Mouse (Mus musculus) intestine, embryonic 16.5 days (tissue): ENCODE results near the gene Trim69. TPM values are rescaled to one million over a fixed set of nuclear protein-coding genes. Genes with fewer than 3 reads are reported as not detected.
A peak's percentile ranks its signal among the peaks of the same experiment; 100 is the strongest.

Experiments
- ATAC-seq: fragments of 200-750 bp; cut with Nextera tagmentation; 2 replicates; pipeline ENCODE4 v1.8.0; 2017; ENCODE audit warnings: moderate TSS enrichment, moderate library complexity
- H3K27ac ChIP-seq: fragments of 300-500 bp; sonication (generic); 2 replicates; pipeline ENCODE4 v1.5.1; 2014; ENCODE audit warnings: mild to moderate bottlenecking, low read length
- H3K27me3 ChIP-seq: fragments of 300-500 bp; sonication (generic); replicated peaks from 2 replicates; pipeline ENCODE4 v1.6.1; 2014; ENCODE audit warnings: low read length, control low read depth, mixed read lengths; ENCODE audit not compliant: control insufficient read depth, insufficient read depth
- H3K36me3 ChIP-seq: fragments of 300-500 bp; sonication (generic); 2 replicates; pipeline ENCODE4 v1.6.1; 2014; ENCODE audit warnings: low read length, control low read depth; ENCODE audit not compliant: control insufficient read depth, insufficient read depth
- H3K4me1 ChIP-seq: fragments of 300-500 bp; sonication (generic); 2 replicates; pipeline ENCODE4 v1.6.1; 2014; ENCODE audit warnings: low read length, control low read depth, mixed read lengths; ENCODE audit not compliant: control insufficient read depth, insufficient read depth
- H3K4me2 ChIP-seq: fragments of 300-500 bp; sonication (generic); 2 replicates; pipeline ENCODE4 v1.6.1; 2014; ENCODE audit warnings: low read depth, low read length, control low read depth
- H3K4me3 ChIP-seq: fragments of 300-500 bp; sonication (generic); 2 replicates; pipeline ENCODE4 v1.5.1; 2014; ENCODE audit warnings: mild to moderate bottlenecking, low read length
- H3K9ac ChIP-seq: fragments of 300-500 bp; sonication (generic); 2 replicates; pipeline ENCODE4 v1.6.1; 2014; ENCODE audit warnings: low read depth, low read length
- H3K9me3 ChIP-seq: fragments of 300-500 bp; sonication (generic); 2 replicates; pipeline ENCODE4 v1.6.1; 2016; ENCODE audit warnings: low read length, control low read depth; ENCODE audit not compliant: control insufficient read depth
- WGBS: fragments of 180-500 bp; shearing (Covaris S2); extraction: QIAGEN DNeasy Blood & Tissue Kit; methylation state at CpG from one replicate; pipeline ENCODE4 v1.1.7; 2014; 5-methylcytosine and 5-hydroxymethylcytosine counted together
- polyA plus RNA-seq: library from polyadenylated mRNA; unstranded; fragments of >200 nt; fragmentation: Nextera tagmentation; extraction: Ambion mirVana; gene quantifications from 2 replicates; pipeline ENCODE4 v1.2.1, GENCODE M21; 2015

Gene Trim69
- polyA plus RNA-seq, 1 experiment from 2014 or later = not detected

GRCm38 (mm10) chr2:122149716-122150115 lies 10.8 kb upstream of the Trim69 start:
- Histone ChIP-seq H3K4me2 (no peak overlapping the region), H3K27me3 (no peaks in the 10 kb centered on the region), H3K9me3 (no peaks in the 10 kb centered on the region), H3K4me3 (no peak overlapping the region), H3K9ac (no peak overlapping the region), H3K36me3 (peaks cover 4% of the 10 kb centered on the region; the same call in 1 of the 2 replicates), H3K27ac (no peak overlapping the region), H3K4me1 (peaks cover 10% of the 10 kb centered on the region)
- 82% methylated on average over 3 of the region's 3 CpGs for WGBS
- no peak for ATAC-seq

DNA sequence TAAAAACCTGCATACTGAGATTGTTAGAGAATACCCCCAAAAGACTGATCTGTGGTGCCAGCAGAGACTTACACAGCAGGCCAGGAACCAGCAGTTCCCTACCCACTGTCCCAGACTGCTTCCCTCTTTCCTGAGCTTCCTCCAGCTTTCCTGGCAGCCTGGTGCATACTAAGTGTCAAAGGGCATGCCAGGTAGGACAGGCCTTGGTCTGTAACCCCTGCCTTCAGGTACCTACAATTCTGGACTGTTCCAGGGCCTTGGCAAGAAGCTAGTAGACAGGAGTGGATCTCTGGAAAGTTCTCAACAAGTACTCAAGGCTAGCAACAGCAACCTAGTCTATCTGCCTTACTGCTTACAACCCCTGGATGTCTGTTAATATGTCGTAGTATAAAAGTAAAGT lies 9.3 kb upstream of the Trim69 start:
- Histone ChIP-seq H3K27me3 (no peaks in the 10 kb centered on the region), H3K27ac (no peak overlapping the region), H3K4me1 (peaks cover 10% of the 10 kb centered on the region), H3K9ac (no peak overlapping the region), H3K9me3 (no peaks in the 10 kb centered on the region), H3K4me3 (no peak overlapping the region), H3K36me3 (peaks cover 4% of the 10 kb centered on the region; the same call in 1 of the 2 replicates), H3K4me2 (no peak overlapping the region)
- 95% methylated on average over 1 of the region's 1 CpGs for WGBS
- no peak for ATAC-seq

- no peak overlapping the region for H3K27ac ChIP-seq
- H3K4me1 ChIP-seq = peaks cover 7% of the 10 kb centered on the region
- H3K27me3 ChIP-seq = no peaks in the 10 kb centered on the region
- H3K4me3 ChIP-seq = no peak overlapping the region
- no peak overlapping the region for H3K4me2 ChIP-seq
- H3K9ac ChIP-seq = no peak overlapping the region
- H3K9me3 ChIP-seq = no peaks in the 10 kb centered on the region
- H3K36me3 ChIP-seq = peaks cover 4% of the 10 kb centered on the region; the same call in 1 of the 2 replicates
- 81% methylated on average over 3 of the region's 3 CpGs for WGBS
- ATAC-seq = no peak
Observed at GRCm38 (mm10) chr2:122152850-122153249, 7.7 kb upstream of the Trim69 start.

GRCm38 (mm10) chr2:122153681-122154365 lies 6.7 kb upstream of the Trim69 start:
- Histone ChIP-seq H3K4me2 (no peak overlapping the region), H3K4me1 (peaks cover 5% of the 10 kb centered on the region), H3K36me3 (peaks cover 4% of the 10 kb centered on the region; the same call in 1 of the 2 replicates), H3K27me3 (no peaks in the 10 kb centered on the region), H3K4me3 (no peak overlapping the region), H3K27ac (no peak overlapping the region), H3K9me3 (no peaks in the 10 kb centered on the region), H3K9ac (no peak overlapping the region)
- 88% methylated on average over 7 of the region's 7 CpGs for WGBS
- no peak for ATAC-seq

- 95% methylated on average over 2 of the region's 2 CpGs for WGBS
- no peak overlapping the region for H3K9ac ChIP-seq
- no peaks in the 10 kb centered on the region for H3K27me3 ChIP-seq
- no peaks in the 10 kb centered on the region for H3K9me3 ChIP-seq
- no peak overlapping the region for H3K4me2 ChIP-seq
- no peaks in the 10 kb centered on the region for H3K4me1 ChIP-seq
- peaks cover 4% of the 10 kb centered on the region; the same call in 1 of the 2 replicates for H3K36me3 ChIP-seq
- ATAC-seq = no peak
- no peak overlapping the region for H3K4me3 ChIP-seq
- H3K27ac ChIP-seq = no peak overlapping the region
Observed at GRCm38 (mm10) chr2:122154479-122154878, 6.0 kb upstream of the Trim69 start.

DNA sequence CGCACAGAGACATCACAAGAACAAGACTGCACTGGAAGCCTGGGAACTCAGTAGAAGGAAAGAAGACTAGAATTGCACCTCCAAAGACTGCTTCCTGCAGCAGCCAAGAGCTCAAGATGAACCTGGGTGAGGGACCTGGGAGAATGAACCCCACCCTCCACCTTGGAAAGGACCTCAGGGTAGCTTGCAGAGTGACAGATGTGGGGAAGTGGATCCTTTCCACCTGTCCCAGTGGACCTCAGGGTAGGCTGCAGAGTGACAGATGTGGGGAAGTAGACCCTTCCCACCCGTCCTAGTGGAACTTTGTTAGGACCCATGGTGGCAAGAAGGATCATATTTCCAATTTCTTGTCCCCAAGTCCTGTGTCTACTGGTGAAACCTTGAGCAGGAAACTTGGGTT lies 5.2 kb upstream of the Trim69 start:
- H3K36me3 ChIP-seq = peaks cover 4% of the 10 kb centered on the region; the same call in 1 of the 2 replicates
- ATAC-seq = no peak

DNA sequence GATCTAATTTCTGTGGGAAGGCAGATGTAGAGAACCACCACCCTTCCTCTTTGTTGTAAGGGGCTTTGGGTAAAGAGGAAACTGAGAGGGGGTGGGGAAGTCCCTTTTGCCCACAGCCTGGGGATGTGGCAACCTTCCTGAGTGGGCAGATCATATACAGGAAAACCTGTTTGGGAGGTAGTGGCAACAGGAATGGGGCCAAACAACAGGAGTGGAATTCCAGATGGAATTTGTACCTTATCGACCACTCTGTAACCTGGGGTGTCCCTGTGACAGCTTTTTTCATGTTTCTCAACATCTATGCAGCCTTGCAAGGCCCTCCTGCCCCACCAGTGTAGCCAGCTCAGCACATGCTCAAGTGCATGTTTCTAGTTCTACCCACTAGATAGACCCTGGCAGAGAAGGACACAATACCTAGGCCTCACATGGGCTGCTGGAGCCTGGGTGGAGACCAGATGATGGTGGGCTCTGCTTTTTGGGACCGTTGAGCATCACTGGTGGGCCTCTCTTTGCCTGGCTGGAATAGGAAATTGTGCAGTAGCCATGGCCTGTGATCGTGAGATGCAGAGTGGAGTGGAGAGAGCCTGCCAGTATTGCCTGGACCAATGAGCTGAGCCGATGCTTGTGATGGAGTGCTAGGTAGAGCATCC lies 4.3 kb upstream of the Trim69 start:
- ATAC-seq = peak; percentile 57
- Histone ChIP-seq H3K27ac (no peak overlapping the region), H3K36me3 (peaks cover 4% of the 10 kb centered on the region; the same call in 1 of the 2 replicates), H3K27me3 (no peaks in the 10 kb centered on the region), H3K4me2 (no peak overlapping the region), H3K9me3 (no peaks in the 10 kb centered on the region), H3K4me1 (no peaks in the 10 kb centered on the region), H3K4me3 (no peak overlapping the region), H3K9ac (no peak overlapping the region)
- WGBS = 92% methylated on average over 4 of the region's 4 CpGs

More for the DNA sequence above, 5.2 kb upstream of the Trim69 start:
- no peaks in the 10 kb centered on the region for H3K9me3 ChIP-seq
- H3K9ac ChIP-seq = no peak overlapping the region
- no peak overlapping the region for H3K4me3 ChIP-seq
- no peaks in the 10 kb centered on the region for H3K27me3 ChIP-seq
- no peak overlapping the region for H3K27ac ChIP-seq
- H3K4me2 ChIP-seq = no peak overlapping the region
- H3K4me1 ChIP-seq = no peaks in the 10 kb centered on the region
- 75% methylated on average over 2 of the region's 2 CpGs for whole genome bisulfite sequencing

GRCm38 (mm10) chr2:122157561-122157960 lies 2.9 kb upstream of the Trim69 start:
- Histone ChIP-seq H3K4me3 (no peak overlapping the region), H3K9ac (no peak overlapping the region), H3K36me3 (no peaks in the 10 kb centered on the region), H3K4me1 (no peaks in the 10 kb centered on the region), H3K27ac (no peak overlapping the region), H3K9me3 (no peaks in the 10 kb centered on the region), H3K4me2 (no peak overlapping the region), H3K27me3 (no peaks in the 10 kb centered on the region)
- no peak for ATAC-seq

GRCm38 (mm10) chr2:122158362-122158802 lies 2.1 kb upstream of the Trim69 start:
- peak; percentile 64 for ATAC-seq
- H3K27ac ChIP-seq = peak overlapping the region; percentile 57

More at GRCm38 (mm10) chr2:122158362-122158802, 2.1 kb upstream of the Trim69 start:
- no peak overlapping the region for H3K4me2 ChIP-seq
- H3K27me3 ChIP-seq = no peaks in the 10 kb centered on the region
- no peak overlapping the region for H3K4me3 ChIP-seq
- H3K36me3 ChIP-seq = no peaks in the 10 kb centered on the region
- H3K4me1 ChIP-seq = no peaks in the 10 kb centered on the region
- 30% methylated on average over 6 of the region's 6 CpGs for WGBS
- H3K9me3 ChIP-seq = no peaks in the 10 kb centered on the region
- H3K9ac ChIP-seq = no peak overlapping the region
